Mouse (Mus musculus) lung, postnatal 0 days (tissue): ENCODE measurements at regions not wholly inside any gene's neighbourhood (a gene's known extent, or its start where the extent isn't known, plus 50 kb on each side); places are given as distances from the start of the nearest gene placed in this dataset.

Source experiments
- ATAC-seq: fragments of 200-750 bp; cut with Nextera tagmentation; 2 replicates; pipeline ENCODE4 v1.8.0; 2017; ENCODE audit warnings: moderate library complexity
- DNase-seq: peaks from one replicate; pipeline ENCODE4 v3.0.0-alpha.2; 2016; ENCODE audit warnings: low spot score
- H3K27ac ChIP-seq: fragments of 300-500 bp; sonication (generic); 2 replicates; pipeline ENCODE4 v1.5.1; 2014; ENCODE audit warnings: antibody characterized with exemption, mild to moderate bottlenecking, low read length, mixed read lengths
- H3K27me3 ChIP-seq: fragments of 300-500 bp; sonication (generic); replicated peaks from 2 replicates; pipeline ENCODE4 v1.6.1; 2014; ENCODE audit warnings: low read length, mixed read lengths; ENCODE audit not compliant: insufficient read depth
- H3K36me3 ChIP-seq: fragments of 300-500 bp; sonication (generic); 2 replicates; pipeline ENCODE4 v1.6.1; 2014; ENCODE audit warnings: low read length, mixed read lengths; ENCODE audit not compliant: insufficient read depth
- H3K4me1 ChIP-seq: fragments of 300-500 bp; sonication (generic); 2 replicates; pipeline ENCODE4 v1.6.1; 2014; ENCODE audit warnings: antibody characterized with exemption, low read depth, low read length, mixed read lengths; ENCODE audit not compliant: insufficient read depth
- H3K4me2 ChIP-seq: fragments of 300-500 bp; sonication (generic); replicated peaks from 2 replicates; pipeline ENCODE4 v1.6.1; 2014; ENCODE audit warnings: low read depth, mild to moderate bottlenecking, low read length, moderate library complexity, mixed read lengths
- H3K4me3 ChIP-seq: fragments of 300-500 bp; sonication (generic); 2 replicates; pipeline ENCODE4 v1.5.1; 2014; ENCODE audit warnings: low read depth, low read length
- H3K9ac ChIP-seq: fragments of 300-500 bp; sonication (generic); replicated peaks from 2 replicates; pipeline ENCODE4 v1.6.1; 2014; ENCODE audit warnings: low read depth, mild to moderate bottlenecking
- H3K9me3 ChIP-seq: fragments of 300-500 bp; sonication (generic); 2 replicates; pipeline ENCODE4 v1.6.1; 2016; ENCODE audit warnings: low read length, mixed read lengths
- CTCF ChIP-seq: IDR thresholded peaks from 2 replicates; pipeline ENCODE4 v1.5.1; 2016; ENCODE audit warnings: antibody characterized with exemption, mild to moderate bottlenecking
- EP300 ChIP-seq: IDR thresholded peaks from 2 replicates; pipeline ENCODE4 v1.6.1; 2016; ENCODE audit warnings: antibody characterized with exemption, mild to moderate bottlenecking, control low read depth
- WGBS: fragments of 180-500 bp; shearing (Covaris S2); extraction: QIAGEN DNeasy Blood & Tissue Kit; methylation state at CpG from one replicate; pipeline ENCODE4 v1.1.7; 2014; 5-methylcytosine and 5-hydroxymethylcytosine counted together

GRCm38 (mm10) chr4:153557812-153558608, 75.4 kb upstream of the Ajap1 start:
- ATAC-seq (no peak), DNase-seq (no peak)
- no peak for TF ChIP-seq CTCF
- TF ChIP-seq EP300: no peak
- Histone ChIP-seq H3K36me3 (no peaks in the 10 kb centered on the region), H3K4me2 (no peak overlapping the region), H3K4me1 (no peaks in the 10 kb centered on the region), H3K9me3 (no peaks in the 10 kb centered on the region), H3K9ac (no peak overlapping the region), H3K4me3 (no peak overlapping the region), H3K27me3 (no peaks in the 10 kb centered on the region), H3K27ac (no peak overlapping the region)
- 62% methylated on average over 19 of the region's 19 CpGs for WGBS

GRCm38 (mm10) chr4:153559568-153559967, 77.0 kb upstream of the Ajap1 start:
- Histone ChIP-seq H3K36me3 (no peaks in the 10 kb centered on the region), H3K9ac (no peak overlapping the region), H3K27me3 (no peaks in the 10 kb centered on the region), H3K4me3 (no peak overlapping the region), H3K9me3 (no peaks in the 10 kb centered on the region), H3K4me1 (no peaks in the 10 kb centered on the region), H3K27ac (no peak overlapping the region), H3K4me2 (no peak overlapping the region)
- DNase-seq (no peak), ATAC-seq (no peak)
- 65% methylated on average over 4 of the region's 4 CpGs for WGBS
- no peak for TF ChIP-seq EP300
- no peak for TF ChIP-seq CTCF

DNA sequence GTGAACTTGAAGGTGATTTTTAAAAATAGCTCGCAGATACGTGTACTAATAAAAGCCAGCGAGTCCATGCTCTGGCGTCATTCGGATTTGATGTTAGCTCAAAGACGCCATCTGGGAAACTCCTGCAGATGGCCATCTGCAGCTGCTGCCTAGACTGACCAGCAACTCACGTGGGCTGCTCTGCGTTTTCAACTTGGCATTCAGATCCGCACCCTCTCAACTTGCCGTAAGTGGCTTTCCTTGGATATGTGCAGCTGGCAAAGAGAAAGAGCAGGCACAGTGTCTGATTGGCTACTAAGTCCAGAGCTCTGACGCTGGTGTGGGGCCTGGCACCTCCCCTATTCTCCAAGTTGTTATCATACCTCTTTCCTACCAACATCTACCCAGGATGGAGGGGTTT, 77.6 kb upstream of the Ajap1 start:
- Histone ChIP-seq H3K4me3 (no peak overlapping the region), H3K27ac (no peak overlapping the region), H3K27me3 (no peaks in the 10 kb centered on the region), H3K9me3 (no peaks in the 10 kb centered on the region), H3K36me3 (no peaks in the 10 kb centered on the region), H3K4me2 (no peak overlapping the region), H3K9ac (no peak overlapping the region), H3K4me1 (no peaks in the 10 kb centered on the region)
- ATAC-seq (no peak), DNase-seq (no peak)
- TF ChIP-seq EP300: no peak
- no peak for TF ChIP-seq CTCF
- 59% methylated on average over 11 of the region's 11 CpGs for WGBS

- ATAC-seq: no peak
- Histone ChIP-seq H3K27ac (no peak overlapping the region), H3K36me3 (no peaks in the 10 kb centered on the region), H3K4me1 (no peaks in the 10 kb centered on the region), H3K9ac (no peak overlapping the region), H3K4me3 (no peak overlapping the region), H3K9me3 (no peaks in the 10 kb centered on the region), H3K4me2 (no peak overlapping the region), H3K27me3 (no peaks in the 10 kb centered on the region)
- DNase-seq: no peak
- WGBS: 11% methylated on average over 6 of the region's 6 CpGs
- TF ChIP-seq EP300: no peak
- TF ChIP-seq CTCF: no peak
These were observed 78.3 kb upstream of the Ajap1 start for GRCm38 (mm10) chr4:153560956-153561355.

DNA sequence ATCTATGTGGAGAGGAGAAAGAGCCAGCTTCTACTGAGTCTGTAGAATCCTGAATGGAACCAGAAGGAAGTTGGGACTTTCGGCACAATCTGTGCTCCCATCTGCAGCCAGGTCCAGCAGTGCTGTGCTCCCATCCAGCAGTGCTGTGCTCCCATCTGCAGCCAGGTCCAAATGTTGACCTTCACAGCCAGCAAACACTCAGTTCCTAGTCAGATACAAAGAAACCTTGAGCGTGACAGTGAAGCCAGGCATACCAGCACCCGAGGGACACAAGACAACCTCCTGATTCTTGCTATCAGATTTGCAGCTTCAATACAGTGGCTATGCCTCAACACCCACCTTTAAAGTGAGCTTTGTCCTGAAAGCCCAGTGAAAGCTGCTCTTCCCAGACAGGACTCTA, 79.4 kb upstream of the Ajap1 start:
- Histone ChIP-seq H3K36me3 (no peaks in the 10 kb centered on the region), H3K4me3 (no peak overlapping the region), H3K27ac (no peak overlapping the region), H3K4me2 (no peak overlapping the region), H3K27me3 (no peaks in the 10 kb centered on the region), H3K9ac (no peak overlapping the region), H3K4me1 (no peaks in the 10 kb centered on the region), H3K9me3 (no peaks in the 10 kb centered on the region)
- TF ChIP-seq CTCF (no peak), EP300 (no peak)
- 85% methylated on average over 3 of the region's 3 CpGs for WGBS
- ATAC-seq: no peak
- DNase-seq: no peak

DNA sequence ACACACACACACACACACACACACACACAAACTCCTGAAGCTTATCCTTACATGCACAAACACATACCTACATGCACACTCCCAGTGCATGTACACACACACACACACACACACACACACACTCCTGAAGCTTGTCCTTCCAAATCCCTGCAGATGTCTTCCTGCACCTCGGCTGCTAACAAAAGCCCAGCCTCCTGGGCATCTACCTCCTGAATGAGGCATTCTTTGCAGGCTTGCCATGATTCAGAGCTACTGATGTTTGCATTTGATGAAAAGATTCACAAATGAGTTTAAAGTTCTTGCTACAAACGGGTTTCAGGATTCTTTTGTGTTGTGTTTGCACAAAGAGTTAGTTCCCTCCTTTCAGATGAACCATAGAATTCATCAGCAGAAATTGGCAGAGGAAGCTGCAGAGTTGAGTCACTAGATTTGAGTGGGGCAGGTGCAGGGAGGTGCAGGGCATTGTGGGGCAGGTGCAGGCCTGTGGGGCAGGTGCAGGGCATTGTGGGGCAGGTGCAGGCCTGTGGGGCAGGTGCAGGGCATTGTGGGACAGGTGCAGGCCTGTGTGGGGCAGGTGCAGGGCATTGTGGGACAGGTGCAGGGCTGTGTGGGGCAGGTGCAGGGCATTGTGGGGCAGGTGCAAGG, 84.8 kb upstream of the Ajap1 start:
- 18% methylated on average over 2 of the region's 2 CpGs for WGBS
- Histone ChIP-seq H3K27me3 (no peaks in the 10 kb centered on the region), H3K9ac (no peak overlapping the region), H3K36me3 (no peaks in the 10 kb centered on the region), H3K9me3 (no peaks in the 10 kb centered on the region), H3K4me2 (no peak overlapping the region), H3K4me1 (no peaks in the 10 kb centered on the region), H3K4me3 (no peak overlapping the region), H3K27ac (no peak overlapping the region)
- DNase-seq: no peak
- no peak for ATAC-seq
- no peak for TF ChIP-seq CTCF
- no peak for TF ChIP-seq EP300
